In genomic region chr5:143527486-143528307, GRCm38 (mm10) we compare ENCODE assay signal across 8 mouse cellular contexts. TPM values are rescaled to one million over a fixed set of nuclear protein-coding genes. Genes with fewer than 3 reads are reported as not detected.
DNase-seq lines count a peak whose midpoint lies in the region; ATAC-seq and TF ChIP-seq lines count a peak whose summit lies in the region.

Rac1 (minus strand) TSS chr5:143528036.

- H3K4me2 ChIP-seq in CH12.LX (ENCODE audit: insufficient read depth, low read depth, poor library complexity, severe bottlenecking): peak within 1 kb of the TSS; percentile 88
- peak within 1 kb of the TSS; percentile 83 for H3K4me2 ChIP-seq in forebrain, embryonic 12.5 days
- H3K4me2 ChIP-seq in heart, postnatal 0 days (ENCODE audit: low read depth, low read length): peak within 1 kb of the TSS; percentile 72
- peak within 1 kb of the TSS; percentile 98 for H3K4me2 ChIP-seq in liver, embryonic 16.5 days (ENCODE audit: low read depth, low read length)
- peak within 1 kb of the TSS; percentile 95 for H3K4me2 ChIP-seq in neural tube, embryonic 13.5 days

- under 1% methylated on average over 96 of the region's 105 CpGs for WGBS in forebrain, embryonic 12.5 days
- under 1% methylated on average over 61 of the region's 105 CpGs for WGBS in heart, postnatal 0 days
- under 1% methylated on average over 89 of the region's 105 CpGs for WGBS in liver, embryonic 16.5 days (ENCODE audit: insufficient replicate concordance)
- WGBS in neural tube, embryonic 13.5 days: under 1% methylated on average over 80 of the region's 105 CpGs

- no peak for TF ChIP-seq RAD21 in CH12.LX (IDR thresholded peaks at IDR 0.05; ENCODE audit: low read depth, low read length)

- in situ Hi-C loops in CH12.LX (cut with MboI; ENCODE audit: low pct_ligation_motif_present, low pct_unique_long_range_greater_than_20kb, low sequenced_read_pairs): no loop called here

- H3K9ac ChIP-seq in CH12.LX (ENCODE audit: insufficient read depth, low read depth): peak within 1 kb of the TSS; percentile 98
- H3K9ac ChIP-seq in forebrain, embryonic 12.5 days: peak within 1 kb of the TSS; percentile 99
- H3K9ac ChIP-seq in heart, postnatal 0 days (replicated peaks; ENCODE audit: low read depth, low read length): peak within 1 kb of the TSS; percentile 100
- H3K9ac ChIP-seq in liver, embryonic 16.5 days (ENCODE audit: low read depth, low read length): peak within 1 kb of the TSS; percentile 96
- peak within 1 kb of the TSS; percentile 99 for H3K9ac ChIP-seq in neural tube, embryonic 13.5 days

- H3K36me3 ChIP-seq in CH12.LX (replicated peaks in 1 of 2; ENCODE audit: control insufficient read depth in 1 of 2, insufficient read depth in 1 of 2, low read length in 1 of 2): peaks cover 0 to 25% of the 10 kb centered on the region in 2 experiments
- H3K36me3 ChIP-seq in forebrain, embryonic 12.5 days (replicated peaks): 0 out of 2 replicates have a peak, but pooled peaks cover 6% of the 10 kb centered on the region
- H3K36me3 ChIP-seq in heart, postnatal 0 days (replicated peaks; ENCODE audit: control insufficient read depth, insufficient read depth, low read length): no peaks in the 10 kb centered on the region
- H3K36me3 ChIP-seq in liver, embryonic 16.5 days (ENCODE audit: control insufficient read depth, insufficient read depth): 0 out of 2 replicates have a peak, but pooled peaks cover 3% of the 10 kb centered on the region
- H3K36me3 ChIP-seq in neural tube, embryonic 13.5 days: no peaks in the 10 kb centered on the region
- H3K36me3 ChIP-seq in testis, adult 2 months (ENCODE audit: control insufficient read depth, insufficient read depth, low read length): no peaks in the 10 kb centered on the region

- no peaks in the 10 kb centered on the region for H3K9me3 ChIP-seq in CH12.LX (replicated peaks; ENCODE audit: low read length)
- H3K9me3 ChIP-seq in forebrain, embryonic 12.5 days: no peaks in the 10 kb centered on the region
- H3K9me3 ChIP-seq in heart, postnatal 0 days (replicated peaks; ENCODE audit: control insufficient read depth, low read length): no peaks in the 10 kb centered on the region
- H3K9me3 ChIP-seq in liver, embryonic 16.5 days (replicated peaks; ENCODE audit: control insufficient read depth, low read length): no peaks in the 10 kb centered on the region
- H3K9me3 ChIP-seq in neural tube, embryonic 13.5 days: no peaks in the 10 kb centered on the region

- H3K79me2 ChIP-seq in CH12.LX (replicated peaks; ENCODE audit: control insufficient read depth, extremely low read depth, insufficient read depth, poor library complexity, severe bottlenecking): peaks cover 52% of the 10 kb centered on the region

- H3K27me3 ChIP-seq in CH12.LX (replicated peaks): no peaks in the 10 kb centered on the region
- H3K27me3 ChIP-seq in forebrain, embryonic 12.5 days: no peaks in the 10 kb centered on the region
- no peaks in the 10 kb centered on the region for H3K27me3 ChIP-seq in heart, postnatal 0 days (ENCODE audit: control insufficient read depth, insufficient read depth, low read length)
- H3K27me3 ChIP-seq in liver, embryonic 16.5 days (ENCODE audit: control insufficient read depth, insufficient read depth, low read depth, low read length): no peaks in the 10 kb centered on the region
- no peaks in the 10 kb centered on the region for H3K27me3 ChIP-seq in neural tube, embryonic 13.5 days
- no peaks in the 10 kb centered on the region for H3K27me3 ChIP-seq in testis, adult 2 months (ENCODE audit: control insufficient read depth, insufficient read depth, low read length)

- peak within 1 kb of the TSS; percentile 63 to 98 (median 82) for H3K4me3 ChIP-seq in CH12.LX (replicated peaks in 1 of 3; ENCODE audit: low read depth in 2 of 3, low read length in 2 of 3, poor library complexity in 1 of 3)
- peak within 1 kb of the TSS; percentile 96 for H3K4me3 ChIP-seq in forebrain, embryonic 12.5 days (replicated peaks)
- peak within 1 kb of the TSS; percentile 99 for H3K4me3 ChIP-seq in heart, postnatal 0 days (ENCODE audit: low read depth, low read length)
- H3K4me3 ChIP-seq in liver, embryonic 16.5 days (ENCODE audit: low read depth, low read length): peak within 1 kb of the TSS; percentile 87
- H3K4me3 ChIP-seq in neural tube, embryonic 13.5 days: peak within 1 kb of the TSS; percentile 100
- peak within 1 kb of the TSS; percentile 96 for H3K4me3 ChIP-seq in testis, adult 2 months (ENCODE audit: control insufficient read depth, low read depth, low read length)

- ATAC-seq in forebrain, embryonic 12.5 days (ENCODE audit: low FRiP score): peak; percentile 97
- peak; percentile 98 for ATAC-seq in heart, postnatal 0 days (ENCODE audit: insufficient read depth, low read depth)
- peak; percentile 95 for ATAC-seq in liver, embryonic 16.5 days (ENCODE audit: low read depth)
- peak; percentile 96 for ATAC-seq in neural tube, embryonic 13.5 days (ENCODE audit: low read depth)

- peak within 1 kb of the TSS; percentile 74 for H3K27ac ChIP-seq in CH12.LX (ENCODE audit: insufficient read depth, low read depth)
- peak within 1 kb of the TSS; percentile 96 for H3K27ac ChIP-seq in forebrain, embryonic 12.5 days
- peak within 1 kb of the TSS; percentile 100 for H3K27ac ChIP-seq in heart, postnatal 0 days (ENCODE audit: low read depth)
- peak within 1 kb of the TSS; percentile 99 for H3K27ac ChIP-seq in liver, embryonic 16.5 days (ENCODE audit: low read length)
- peak within 1 kb of the TSS; percentile 97 for H3K27ac ChIP-seq in neural tube, embryonic 13.5 days (replicated peaks)
- peak within 1 kb of the TSS; percentile 97 for H3K27ac ChIP-seq in testis, adult 2 months (ENCODE audit: control insufficient read depth, insufficient read depth, low read depth, low read length)

- TF ChIP-seq CTCF in CH12.LX (conservative IDR thresholded peaks at IDR 0.05 in 1 of 2, IDR thresholded peaks at IDR 0.05 in 1 of 2; ENCODE audit: low read depth in 2 of 2, low read length in 2 of 2): no peak
- no peak for TF ChIP-seq CTCF in heart, postnatal 0 days (IDR thresholded peaks at IDR 0.05; ENCODE audit: low read depth)
- no peak for TF ChIP-seq CTCF in testis, adult 2 months (IDR thresholded peaks at IDR 0.05; ENCODE audit: control insufficient read depth, insufficient read depth, insufficient replicate concordance, low read depth, low read length)

- dilution Hi-C loops in CH12.LX (cut with MboI; ENCODE audit: extremely low pct_ligation_motif_present, extremely low pct_unique_long_range_greater_than_20kb, low sequenced_read_pairs): no loop called here

- DNase-seq in CH12.LX (ENCODE audit: extremely low read depth): peak; percentile 88
- DNase-seq in c-Kit-positive CD71-positive TER-119-negative erythroid progenitor cells, embryonic 14.5 days (ENCODE audit: low read depth): peak; percentile 89
- peak; percentile 94 for DNase-seq in heart, postnatal 0 days (ENCODE audit: low spot score)
- peak; percentile 98 to 99 for DNase-seq in kidney, postnatal 4 days

- no peak; the same call in 1 of the 2 replicates for TF ChIP-seq EP300 in CH12.LX (IDR thresholded peaks at IDR 0.05; ENCODE audit: low read length)
- 0 out of 2 replicates have a peak, but pooled peaks have one; percentile 60 for TF ChIP-seq EP300 in heart, postnatal 0 days (IDR thresholded peaks at IDR 0.05; ENCODE audit: low read depth)

- peak; percentile 73 for TF ChIP-seq POLR2A in CH12.LX (IDR thresholded peaks at IDR 0.05; ENCODE audit: low read depth, low read length)
- peak; percentile 66 for TF ChIP-seq POLR2A in testis, adult 2 months (IDR thresholded peaks at IDR 0.05; ENCODE audit: control insufficient read depth, low read depth, low read length)

- H3K4me1 ChIP-seq in CH12.LX (ENCODE audit: control insufficient read depth in 1 of 2, insufficient read depth in 2 of 2): peaks cover 11 to 29% of the 10 kb centered on the region in 2 experiments
- H3K4me1 ChIP-seq in forebrain, embryonic 12.5 days: peaks cover 33% of the 10 kb centered on the region
- H3K4me1 ChIP-seq in heart, postnatal 0 days (ENCODE audit: control insufficient read depth, insufficient read depth): peaks cover 26% of the 10 kb centered on the region
- H3K4me1 ChIP-seq in liver, embryonic 16.5 days (ENCODE audit: control insufficient read depth, low read depth, low read length): peaks cover 44% of the 10 kb centered on the region
- H3K4me1 ChIP-seq in neural tube, embryonic 13.5 days (replicated peaks): peaks cover 39% of the 10 kb centered on the region
- peaks cover 12% of the 10 kb centered on the region for H3K4me1 ChIP-seq in testis, adult 2 months (ENCODE audit: control insufficient read depth, insufficient read depth, low read length)

TF ChIP-seq in CH12.LX, 34 proteins besides CTCF, POLR2A, EP300 and RAD21 (continues in another document):
- TF ChIP-seq UBTF (IDR thresholded peaks at IDR 0.05; ENCODE audit: low read depth, low read length) (peak; percentile 98), MYC (IDR thresholded peaks at IDR 0.05; ENCODE audit: low read depth, low read length) (0 out of 2 replicates have a peak, but pooled peaks have one; percentile 41), MAFK (IDR thresholded peaks at IDR 0.05; ENCODE audit: insufficient replicate concordance, low read length) (no peak), BHLHE40 (IDR thresholded peaks at IDR 0.05; ENCODE audit: low read depth, low read length) (0 out of 2 replicates have a peak, but pooled peaks have one; percentile 34), HCFC1 (IDR thresholded peaks at IDR 0.05; ENCODE audit: low read depth, low read length) (peak; percentile 68), MAX (IDR thresholded peaks at IDR 0.05; ENCODE audit: low read length) (no peak), JUND (conservative IDR thresholded peaks at IDR 0.05; ENCODE audit: low read depth, low read length) (no peak), NRF1 (IDR thresholded peaks at IDR 0.05; ENCODE audit: low read depth, low read length) (peak; percentile 45), MAZ (IDR thresholded peaks at IDR 0.05; ENCODE audit: low read depth, low read length) (peak; percentile 86; the same call in 1 of the 2 replicates), POLR2AphosphoS2 (IDR thresholded peaks at IDR 0.05; ENCODE audit: low read depth, low read length) (0 out of 2 replicates have a peak, but pooled peaks have one; percentile 47), ZKSCAN1 (IDR thresholded peaks at IDR 0.05; ENCODE audit: borderline replicate concordance, low read depth, low read length) (no peak), MXI1 (IDR thresholded peaks at IDR 0.05; ENCODE audit: low read depth, low read length) (peak; percentile 65; the same call in 1 of the 2 replicates)

RNA-seq across cellular contexts. Expression of gene Rac1, which starts in this region (rescaled TPM):
- total RNA-seq in CH12.LX (2012; rRNA removed): 138 and 144 TPM in 2 replicates
- total RNA-seq in CH12.LX (2014; rRNA removed): 199 and 201 TPM in 2 replicates
- 222 and 256 TPM in 2 replicates for polyA plus RNA-seq in CH12.LX (2012; ENCODE audit: insufficient read length, low read depth)
- polyA plus RNA-seq in forebrain, embryonic 12.5 days (2016; fragmentation: Nextera tagmentation; extraction: Ambion mirVana): 377 and 395 TPM in 2 replicates
- total RNA-seq in heart, postnatal 0 days (2014; rRNA removed; ENCODE audit: low replicate concordance): 135 and 194 TPM in 2 replicates
- 241 and 249 TPM in 2 replicates for polyA plus RNA-seq in heart, postnatal 0 days (2015; fragmentation: Nextera tagmentation; extraction: Ambion mirVana)
- 104 and 135 TPM in 2 replicates for polyA plus RNA-seq in liver, embryonic 16.5 days (2015; fragmentation: Nextera tagmentation; extraction: Ambion mirVana)
- 437 and 456 TPM in 2 replicates for polyA plus RNA-seq in neural tube, embryonic 13.5 days (2015; fragmentation: Nextera tagmentation; extraction: Ambion mirVana)
- 41.9 and 44.2 TPM in 2 replicates for polyA plus RNA-seq in testis, adult 2 months (2012; rRNA removed)

Comparison
In these comparisons a context has a peak if more than half of its experiments do, and no peak if none do; other contexts are left out.
1. Peak in every context shown above with its lines: DNase-seq, ATAC-seq, H3K4me3 ChIP-seq and H3K27ac ChIP-seq.